Mouse (Mus musculus): ENCODE data around the gene Rnf207.

Rnf207 gene

GRCm38 (mm10) chr4:152294188-152294929 lies 24.4 kb downstream of the Rnf207 start:
- DNase-seq, result peak in 1 of 2 experiments; percentile 41

GRCm38 (mm10) chr4:152292102-152292765 lies 26.6 kb downstream of the Rnf207 start:
- DNase-seq, result no peak

GRCm38 (mm10) chr4:152291562-152291961 lies 27.2 kb downstream of the Rnf207 start, which contains the start of gene Hes3:
Gene Hes3 (minus strand): TSS chr4:152291662.
- no peak for DNase-seq

- DNase-seq, result no peak
Observed at GRCm38 (mm10) chr4:152290991-152291390, 27.8 kb downstream of the Rnf207 start.

- no peak for DNase-seq
Observed at GRCm38 (mm10) chr4:152290385-152290784, 28.4 kb downstream of the Rnf207 start.

- DNase-seq, result no peak
Observed at GRCm38 (mm10) chr4:152288398-152288945, 30.3 kb downstream of the Rnf207 start.

GRCm38 (mm10) chr4:152287317-152288120 lies 31.3 kb downstream of the Rnf207 start:
- no peak for DNase-seq

- DNase-seq, result peak; percentile 78 to 93
Observed at GRCm38 (mm10) chr4:152286887-152287286, 31.9 kb downstream of the Rnf207 start.

GRCm38 (mm10) chr4:152286183-152286582 lies 32.6 kb downstream of the Rnf207 start:
- no peak for DNase-seq

- peak; percentile 71 to 82 for DNase-seq
Observed at GRCm38 (mm10) chr4:152285505-152285904, 33.3 kb downstream of the Rnf207 start.

- DNase-seq, result peak; percentile 80 to 92
Observed at GRCm38 (mm10) chr4:152283186-152283950, 35.4 kb downstream of the Rnf207 start.

- DNase-seq, result no peak
Observed at GRCm38 (mm10) chr4:152282721-152283120, 36.1 kb downstream of the Rnf207 start.

- no peak for DNase-seq
Observed at GRCm38 (mm10) chr4:152281601-152282000, 37.2 kb downstream of the Rnf207 start.

- DNase-seq, result no peak
Observed at GRCm38 (mm10) chr4:152278986-152279385, 39.8 kb downstream of the Rnf207 start.

GRCm38 (mm10) chr4:152277916-152278315 lies 40.9 kb downstream of the Rnf207 start:
- no peak for DNase-seq

GRCm38 (mm10) chr4:152276389-152277347 lies 42.1 kb downstream of the Rnf207 start:
- DNase-seq, result peak in 1 of 2 experiments; percentile 41

- no peak for DNase-seq
Observed at GRCm38 (mm10) chr4:152274681-152275131, 44.1 kb downstream of the Rnf207 start.

GRCm38 (mm10) chr4:152273621-152274236 lies 45.1 kb downstream of the Rnf207 start, which contains the start of gene Gpr153:
Gene Gpr153 (plus strand): TSS chr4:152274232.
- DNase-seq, result peak in 1 of 2 experiments; percentile 54

GRCm38 (mm10) chr4:152273191-152273590 lies 45.6 kb downstream of the Rnf207 start:
- no peak for DNase-seq

- peak; percentile 46 to 55 for DNase-seq
Observed at GRCm38 (mm10) chr4:152272449-152273049, 46.2 kb downstream of the Rnf207 start.
